Mouse (Mus musculus) hindbrain, embryonic 16.5 days (tissue): ENCODE measurements around the gene Zfp324. TPM values are rescaled to one million over a fixed set of nuclear protein-coding genes. Genes with fewer than 3 reads are reported as not detected.
"Not testable (repeated sequence)": the region's sequence is repeated elsewhere in the genome, so short reads cannot be mapped to it uniquely, and the experiment has no call there.

Source experiments
- ATAC-seq: fragments of 200-750 bp; cut with Nextera tagmentation; 2 replicates; pipeline ENCODE4 v1.8.0; 2017; ENCODE audit warnings: moderate TSS enrichment, moderate library complexity
- H3K27ac ChIP-seq: fragments of 300-500 bp; sonication (generic); 2 replicates; pipeline ENCODE4 v1.5.1; 2014; ENCODE audit warnings: low read depth, mild to moderate bottlenecking, control low read depth, low read length, moderate library complexity
- H3K27me3 ChIP-seq: fragments of 300-500 bp; sonication (generic); replicated peaks from 2 replicates; pipeline ENCODE4 v1.6.1; 2014; ENCODE audit warnings: low read length; ENCODE audit not compliant: control insufficient read depth, insufficient read depth
- H3K36me3 ChIP-seq: fragments of 300-500 bp; sonication (generic); 2 replicates; pipeline ENCODE4 v1.6.1; 2014; ENCODE audit warnings: mild to moderate bottlenecking, low read length, moderate library complexity, mixed read lengths; ENCODE audit not compliant: control insufficient read depth, insufficient read depth
- H3K4me1 ChIP-seq: fragments of 300-500 bp; sonication (generic); 2 replicates; pipeline ENCODE4 v1.6.1; 2014; ENCODE audit warnings: low read depth, low read length; ENCODE audit not compliant: control insufficient read depth, insufficient read depth
- H3K4me2 ChIP-seq: fragments of 300-500 bp; sonication (generic); 2 replicates; pipeline ENCODE4 v1.6.1; 2014; ENCODE audit warnings: mild to moderate bottlenecking, low read length, control low read depth, moderate library complexity
- H3K4me3 ChIP-seq: fragments of 300-500 bp; sonication (generic); 2 replicates; pipeline ENCODE4 v1.5.1; 2014; ENCODE audit warnings: mild to moderate bottlenecking, low read length, control low read depth, moderate library complexity
- H3K9ac ChIP-seq: fragments of 300-500 bp; sonication (generic); 2 replicates; pipeline ENCODE4 v1.6.1; 2014; ENCODE audit warnings: low read depth, mild to moderate bottlenecking, control low read depth, low read length, moderate library complexity
- H3K9me3 ChIP-seq: fragments of 300-500 bp; sonication (generic); 2 replicates; pipeline ENCODE4 v1.6.1; 2014; ENCODE audit warnings: mild to moderate bottlenecking, low read length, moderate library complexity; ENCODE audit not compliant: control insufficient read depth
- WGBS: fragments of 180-500 bp; shearing (Covaris S2); extraction: QIAGEN DNeasy Blood & Tissue Kit; methylation state at CpG from one replicate; pipeline ENCODE4 v1.1.7; 2014; 5-methylcytosine and 5-hydroxymethylcytosine counted together
- polyA plus RNA-seq: library from polyadenylated mRNA; unstranded; fragments of >200 nt; fragmentation: Nextera tagmentation; extraction: Ambion mirVana; gene quantifications from 2 replicates; pipeline ENCODE4 v1.2.1, GENCODE M21; 2015

Zfp324 gene
- 11.9 and 13.5 TPM in 2 replicates for polyA plus RNA-seq

DNA sequence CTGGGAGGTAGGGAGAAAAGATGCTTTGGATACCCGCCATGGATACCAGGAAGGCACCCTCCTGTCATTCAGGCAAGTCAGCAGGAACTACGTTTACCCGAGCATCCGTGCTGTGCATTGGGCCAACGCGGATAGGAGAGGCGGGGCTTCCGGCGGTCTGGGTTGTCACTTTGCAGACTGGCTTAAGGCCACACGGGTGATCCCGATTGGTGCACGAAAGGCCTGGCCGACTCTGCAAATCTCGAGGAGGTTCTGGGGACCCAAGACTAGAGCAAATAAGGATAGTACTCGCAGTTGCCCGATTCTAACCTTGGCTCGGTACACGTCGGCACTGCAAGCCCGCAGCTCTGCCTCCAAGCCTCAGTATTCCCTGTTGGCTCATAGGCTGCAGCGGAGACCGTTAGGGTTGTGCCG is at the start of gene Zfp324:
Zfp324 (plus strand) TSS at position 161 of the 414 bp plus-strand sequence.
- 1% methylated on average over 23 of the region's 23 CpGs for WGBS
- Histone ChIP-seq H3K9me3 (no peaks in the 10 kb centered on the region), H3K4me2 (peak within 1 kb of the TSS; percentile 67), H3K4me1 (peaks cover 17% of the 10 kb centered on the region), H3K36me3 (peaks cover 13% of the 10 kb centered on the region), H3K27ac (peak within 1 kb of the TSS; percentile 89), H3K27me3 (no peaks in the 10 kb centered on the region), H3K4me3 (peak within 1 kb of the TSS; percentile 82), H3K9ac (peak within 1 kb of the TSS; percentile 92)
- peak; percentile 92 for ATAC-seq

DNA sequence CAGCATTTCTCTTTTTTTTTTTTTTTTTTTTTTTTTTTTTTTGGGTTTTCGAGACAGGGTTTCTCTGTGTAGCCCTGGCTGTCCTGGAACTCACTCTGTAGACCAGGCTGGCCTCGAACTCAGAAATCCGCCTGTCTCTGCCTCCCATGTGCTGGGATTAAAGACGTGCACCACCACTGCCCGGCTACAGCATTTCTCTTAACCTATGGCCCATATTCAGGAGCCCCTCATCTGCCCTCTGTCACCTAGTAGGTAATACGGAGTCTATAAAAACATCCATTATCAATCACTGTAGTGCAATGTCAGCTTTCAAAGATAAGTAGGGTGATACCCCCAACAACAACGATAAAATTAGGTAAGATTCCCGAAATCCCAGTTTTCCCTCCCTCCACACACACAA is 45.1 kb upstream of the Zfp324 start:
- 90% methylated on average over 7 of the region's 8 CpGs for WGBS
- H3K4me2 ChIP-seq, ATAC-seq, H3K9me3 ChIP-seq, H3K4me3 ChIP-seq, H3K27ac ChIP-seq, H3K9ac ChIP-seq, H3K27me3 ChIP-seq: not testable (repeated sequence)
- peaks cover 20% of the 10 kb centered on the region for H3K36me3 ChIP-seq
- peaks cover 11% of the 10 kb centered on the region for H3K4me1 ChIP-seq

- 1% methylated on average over 3 of the region's 3 CpGs for WGBS
- Histone ChIP-seq H3K27me3 (peaks cover 5% of the 10 kb centered on the region), H3K4me2 (peak overlapping the region; percentile 85), H3K36me3 (peaks cover 28% of the 10 kb centered on the region), H3K4me3 (peak overlapping the region; percentile 78), H3K27ac (peak overlapping the region; percentile 95), H3K9me3 (no peaks in the 10 kb centered on the region), H3K9ac (peak overlapping the region; percentile 80), H3K4me1 (peaks cover 11% of the 10 kb centered on the region)
- ATAC-seq, result peak; percentile 12; the same call in 1 of the 2 replicates
Observed at GRCm38 (mm10) chr7:12921318-12921704, 44.3 kb upstream of the Zfp324 start.

DNA sequence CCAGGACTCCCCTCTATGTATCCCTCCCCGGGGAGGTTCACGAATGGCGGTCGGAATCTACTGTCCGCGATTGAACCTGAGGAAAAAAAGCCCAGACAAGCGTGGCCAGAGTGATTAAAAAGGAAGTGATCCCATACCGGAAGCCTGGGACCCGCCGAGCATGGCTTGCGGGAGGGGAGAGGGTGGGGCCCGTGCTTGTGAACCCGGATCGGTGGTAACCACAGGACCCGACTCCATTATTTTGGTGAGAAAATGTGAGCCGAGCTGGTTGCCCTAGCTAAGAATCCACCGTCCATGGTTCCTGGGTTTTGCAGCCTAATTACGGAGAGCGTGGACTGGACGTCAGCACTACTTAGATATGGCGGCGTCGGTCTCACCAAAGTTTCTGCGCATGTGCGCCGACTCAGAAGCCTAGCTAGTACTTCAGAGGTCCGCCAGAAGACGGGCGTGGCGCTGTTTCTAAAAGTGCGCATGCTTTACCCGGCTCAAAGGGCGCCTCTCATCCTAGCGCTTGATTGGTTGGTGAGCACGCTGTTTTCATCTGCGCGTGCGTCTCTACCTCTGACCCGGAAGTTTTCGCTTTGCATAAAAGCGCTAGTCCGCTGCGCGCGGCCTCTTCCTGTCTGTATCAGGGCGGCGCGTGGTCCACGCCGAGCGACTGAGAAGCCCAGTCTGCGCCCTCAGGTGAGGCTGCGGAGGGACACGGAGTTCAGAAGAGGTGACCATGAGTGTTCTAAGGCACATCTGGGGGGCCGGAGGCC is 43.8 kb upstream of the Zfp324 start, which contains the start of gene Rps5:
Rps5 (plus strand) TSS at position 586 of the 761 bp plus-strand sequence.
- peak; percentile 98 for ATAC-seq
- Histone ChIP-seq H3K9ac (peak within 1 kb of the TSS; percentile 87), H3K4me3 (peak within 1 kb of the TSS; percentile 78), H3K9me3 (no peaks in the 10 kb centered on the region), H3K36me3 (peaks cover 34% of the 10 kb centered on the region), H3K4me2 (peak within 1 kb of the TSS; percentile 96), H3K27ac (peak within 1 kb of the TSS; percentile 95), H3K27me3 (peaks cover 8% of the 10 kb centered on the region), H3K4me1 (peaks cover 11% of the 10 kb centered on the region)
- WGBS, result under 1% methylated on average over 55 of the region's 55 CpGs

DNA sequence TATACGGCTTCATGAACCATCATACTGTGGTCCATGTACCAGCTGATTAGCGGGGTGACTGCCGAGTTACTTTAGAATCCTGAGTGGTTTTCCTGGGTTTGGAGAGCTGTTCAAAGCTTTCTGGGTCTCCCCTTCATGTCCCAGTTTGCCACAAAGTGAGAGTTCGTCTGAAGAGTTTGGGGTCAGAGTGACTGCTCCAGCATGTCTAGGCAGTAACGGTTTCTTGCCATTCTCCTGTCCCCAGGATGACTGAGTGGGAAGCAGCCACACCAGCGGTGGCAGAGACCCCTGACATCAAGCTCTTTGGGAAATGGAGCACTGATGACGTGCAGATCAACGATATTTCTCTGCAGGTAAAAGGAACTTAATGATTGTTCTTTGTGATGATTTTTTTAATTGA is 42.9 kb upstream of the Zfp324 start:
- Histone ChIP-seq H3K9ac (peak overlapping the region; percentile 87), H3K4me2 (peak overlapping the region; percentile 96), H3K9me3 (no peaks in the 10 kb centered on the region), H3K27ac (no peak overlapping the region), H3K36me3 (peaks cover 38% of the 10 kb centered on the region), H3K4me1 (peaks cover 11% of the 10 kb centered on the region), H3K4me3 (peak overlapping the region; percentile 78), H3K27me3 (peaks cover 14% of the 10 kb centered on the region)
- WGBS, result 4% methylated on average over 8 of the region's 8 CpGs
- ATAC-seq, result no peak

DNA sequence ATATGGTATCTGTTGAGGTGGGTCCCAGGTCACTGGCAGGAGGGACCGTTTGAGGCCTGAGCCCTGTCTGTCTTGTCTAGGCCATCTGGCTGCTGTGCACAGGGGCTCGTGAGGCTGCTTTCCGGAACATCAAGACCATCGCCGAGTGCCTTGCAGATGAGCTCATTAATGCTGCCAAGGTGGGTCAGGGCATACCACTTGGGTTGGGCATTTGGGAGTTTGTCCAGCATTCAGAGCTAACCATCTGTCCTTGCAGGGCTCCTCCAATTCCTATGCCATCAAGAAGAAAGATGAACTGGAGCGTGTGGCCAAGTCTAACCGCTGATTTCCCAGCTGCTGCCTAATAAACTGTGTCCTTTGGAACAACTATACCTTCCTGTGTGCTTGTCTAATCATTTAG is 39.3 kb upstream of the Zfp324 start:
- H3K9ac ChIP-seq, result no peak overlapping the region
- H3K27me3 ChIP-seq, result peaks cover 14% of the 10 kb centered on the region
- H3K27ac ChIP-seq, result no peak overlapping the region
- no peaks in the 10 kb centered on the region for H3K9me3 ChIP-seq
- peaks cover 17% of the 10 kb centered on the region for H3K4me1 ChIP-seq
- 80% methylated on average over 7 of the region's 7 CpGs for WGBS
- H3K4me3 ChIP-seq, result no peak overlapping the region
- H3K4me2 ChIP-seq, result no peak overlapping the region
- H3K36me3 ChIP-seq, result peaks cover 38% of the 10 kb centered on the region
- no peak for ATAC-seq

GRCm38 (mm10) chr7:12927191-12927680 is 38.4 kb upstream of the Zfp324 start, which contains the start of gene Rnf225:
TSS of gene Rnf225 (plus strand) at chr7:12927416.
- Histone ChIP-seq H3K27me3 (peaks cover 14% of the 10 kb centered on the region), H3K4me3 (peak within 1 kb of the TSS; percentile 31), H3K9me3 (no peaks in the 10 kb centered on the region), H3K9ac (peak within 1 kb of the TSS; percentile 51), H3K4me2 (peak within 1 kb of the TSS; percentile 56), H3K27ac (no peak within 1 kb of the TSS), H3K4me1 (peaks cover 17% of the 10 kb centered on the region), H3K36me3 (peaks cover 38% of the 10 kb centered on the region)
- 30% methylated on average over 8 of the region's 8 CpGs for WGBS
- no peak; the same call in 1 of the 2 replicates for ATAC-seq

DNA sequence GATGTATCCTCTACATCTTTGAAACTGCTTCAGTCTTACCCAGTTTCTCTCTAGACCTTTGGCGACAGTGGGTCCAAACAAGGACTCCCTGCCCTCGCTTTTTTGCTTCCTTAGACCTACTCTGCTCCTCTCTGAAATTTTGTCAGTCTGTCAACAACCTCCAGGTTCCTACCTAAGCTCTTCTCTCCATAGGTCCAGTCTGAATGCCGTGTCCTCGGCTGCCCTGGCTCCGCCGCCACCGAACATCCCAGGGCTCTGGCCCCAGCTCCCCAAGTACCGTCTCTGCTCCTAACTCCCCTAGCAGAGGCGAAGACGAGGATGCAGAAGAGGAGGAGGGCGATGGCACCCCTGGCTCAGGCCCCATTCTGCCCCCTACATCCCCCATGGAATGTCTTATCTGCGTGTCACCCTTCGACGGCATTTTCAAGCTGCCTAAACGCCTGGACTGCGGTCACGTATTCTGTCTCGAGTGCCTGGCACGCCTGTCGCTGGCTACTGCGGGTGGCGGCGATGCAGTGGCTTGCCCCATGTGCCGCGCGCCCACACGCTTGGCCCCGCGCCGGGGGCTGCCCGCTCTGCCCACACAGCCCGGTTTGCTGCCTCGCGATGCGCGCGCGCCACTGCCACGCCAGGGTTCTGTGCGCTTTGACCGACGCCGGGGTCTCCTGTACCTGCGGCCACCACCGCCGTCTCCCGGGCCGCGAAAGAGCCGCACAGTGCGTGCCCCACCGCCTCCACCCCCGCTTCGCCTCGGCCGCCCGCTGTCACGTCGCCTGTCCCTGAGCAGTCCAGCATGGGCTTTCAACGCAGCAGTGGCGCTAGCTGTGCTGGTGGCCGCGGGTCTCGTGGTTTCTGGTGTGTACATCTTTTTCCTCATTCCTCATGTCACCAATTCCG is 37.7 kb upstream of the Zfp324 start:
- Histone ChIP-seq H3K9ac (peak overlapping the region; percentile 51), H3K27me3 (peaks cover 14% of the 10 kb centered on the region), H3K4me1 (peaks cover 14% of the 10 kb centered on the region), H3K9me3 (no peaks in the 10 kb centered on the region), H3K36me3 (peaks cover 38% of the 10 kb centered on the region), H3K4me3 (peak overlapping the region; percentile 31), H3K4me2 (peak overlapping the region; percentile 56), H3K27ac (no peak overlapping the region)
- 5% methylated on average over 65 of the region's 65 CpGs for WGBS
- peak; percentile 64 for ATAC-seq
